Mouse (Mus musculus): ENCODE results near the gene Tbl2. TPM values are rescaled to one million over a fixed set of nuclear protein-coding genes. Genes with fewer than 3 reads are reported as not detected.
A peak's percentile ranks its signal among the peaks of the same experiment; 100 is the strongest.

Gene Tbl2
- polyA plus RNA-seq, 1 experiment from 2014 or later, result 26.9 TPM

GRCm38 (mm10) chr5:135161221-135161620, 11.8 kb downstream of the Tbl2 start:
- no peaks in the 10 kb centered on the region for H3K9me3 ChIP-seq (replicated peaks)
- no peaks in the 10 kb centered on the region for H3K27me3 ChIP-seq
- ATAC-seq (ENCODE audit: low FRiP score), result no peak
- H3K36me3 ChIP-seq, result peaks cover 63% of the 10 kb centered on the region
- WGBS, result 95% methylated on average over 4 of the region's 4 CpGs
- no peak overlapping the region for H3K27ac ChIP-seq
- no peak overlapping the region for H3K9ac ChIP-seq
- no peak overlapping the region for H3K4me2 ChIP-seq (replicated peaks)
- H3K4me1 ChIP-seq, result no peaks in the 10 kb centered on the region
- H3K4me3 ChIP-seq, result no peak overlapping the region

GRCm38 (mm10) chr5:135161650-135162049, 12.2 kb downstream of the Tbl2 start:
- Histone ChIP-seq H3K36me3 (peaks cover 59% of the 10 kb centered on the region), H3K9ac (no peak overlapping the region)
- WGBS, result 88% methylated on average over 7 of the region's 7 CpGs

DNA sequence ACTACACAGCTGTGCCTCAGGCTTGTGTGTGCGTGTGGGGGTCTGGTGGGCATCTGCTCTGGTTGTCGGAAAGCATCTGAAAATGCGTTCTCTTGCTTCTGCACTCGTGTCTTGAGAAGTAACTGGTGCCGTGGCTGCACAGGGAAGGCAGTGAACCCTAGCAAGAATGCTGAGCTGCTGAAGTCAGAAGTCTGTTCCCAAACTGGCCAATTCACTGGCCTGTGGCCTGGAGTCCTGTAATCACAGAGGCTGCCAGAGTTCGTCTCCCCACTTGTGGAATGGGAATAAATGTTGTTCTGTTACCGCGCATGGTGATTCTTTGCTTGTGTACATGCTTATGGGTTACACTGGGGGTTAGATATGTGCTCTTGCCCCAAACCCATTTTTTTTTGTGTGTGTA, 12.9 kb downstream of the Tbl2 start:
- Histone ChIP-seq H3K4me2 (replicated peaks) (no peak overlapping the region), H3K27me3 (no peaks in the 10 kb centered on the region), H3K4me3 (no peak overlapping the region), H3K27ac (no peak overlapping the region), H3K9me3 (replicated peaks) (no peaks in the 10 kb centered on the region), H3K4me1 (no peaks in the 10 kb centered on the region), H3K9ac (no peak overlapping the region), H3K36me3 (peaks cover 52% of the 10 kb centered on the region)
- 93% methylated on average over 8 of the region's 8 CpGs for WGBS
- no peak for ATAC-seq (ENCODE audit: low FRiP score)

More at GRCm38 (mm10) chr5:135161650-135162049, 12.2 kb downstream of the Tbl2 start:
- no peak overlapping the region for H3K4me2 ChIP-seq (replicated peaks)
- H3K9me3 ChIP-seq (replicated peaks), result no peaks in the 10 kb centered on the region
- H3K27me3 ChIP-seq, result no peaks in the 10 kb centered on the region
- no peak overlapping the region for H3K27ac ChIP-seq
- H3K4me1 ChIP-seq, result no peaks in the 10 kb centered on the region
- H3K4me3 ChIP-seq, result no peak overlapping the region
- ATAC-seq (ENCODE audit: low FRiP score), result no peak

DNA sequence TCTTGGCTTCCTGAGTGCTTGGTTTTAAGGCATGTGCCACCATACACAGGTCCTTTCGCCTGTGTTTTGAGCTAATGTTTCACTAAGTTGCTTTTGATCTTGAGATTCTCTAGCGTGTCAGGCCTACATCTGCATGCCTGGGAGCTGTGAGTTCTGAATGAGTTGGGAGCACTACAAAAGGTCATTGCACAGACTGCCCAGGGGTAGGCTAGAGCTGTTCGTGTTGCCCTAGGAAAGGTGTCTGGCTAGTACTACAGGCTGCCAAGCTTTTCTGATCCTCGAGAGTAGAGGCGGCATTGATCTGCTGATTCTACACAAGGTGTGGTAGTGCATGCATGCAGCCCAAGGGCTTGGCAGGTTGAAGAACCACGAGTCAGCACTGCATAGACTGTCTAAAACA, 13.4 kb downstream of the Tbl2 start:
- Histone ChIP-seq H3K4me2 (replicated peaks) (no peak overlapping the region), H3K4me1 (no peaks in the 10 kb centered on the region), H3K4me3 (no peak overlapping the region), H3K9ac (no peak overlapping the region), H3K36me3 (peaks cover 49% of the 10 kb centered on the region), H3K27ac (no peak overlapping the region), H3K27me3 (no peaks in the 10 kb centered on the region), H3K9me3 (replicated peaks) (no peaks in the 10 kb centered on the region)
- WGBS, result 90% methylated on average over 6 of the region's 6 CpGs
- ATAC-seq (ENCODE audit: low FRiP score), result no peak

- ATAC-seq (ENCODE audit: low FRiP score), result no peak
- WGBS, result 85% methylated on average over 4 of the region's 4 CpGs
- H3K27ac ChIP-seq, result no peak overlapping the region
Observed at GRCm38 (mm10) chr5:135166909-135167308, 17.5 kb downstream of the Tbl2 start.

GRCm38 (mm10) chr5:135167469-135167868, 18.0 kb downstream of the Tbl2 start:
- Histone ChIP-seq H3K4me1 (peaks cover 14% of the 10 kb centered on the region), H3K27me3 (no peaks in the 10 kb centered on the region), H3K4me2 (replicated peaks) (no peak overlapping the region), H3K9ac (no peak overlapping the region), H3K4me3 (no peak overlapping the region), H3K36me3 (peaks cover 19% of the 10 kb centered on the region), H3K27ac (no peak overlapping the region), H3K9me3 (replicated peaks) (no peaks in the 10 kb centered on the region)
- WGBS, result 97% methylated on average over 4 of the region's 4 CpGs
- no peak for ATAC-seq (ENCODE audit: low FRiP score)

More at GRCm38 (mm10) chr5:135166909-135167308, 17.5 kb downstream of the Tbl2 start:
- no peak overlapping the region for H3K9ac ChIP-seq
- H3K4me2 ChIP-seq (replicated peaks), result no peak overlapping the region
- H3K9me3 ChIP-seq (replicated peaks), result no peaks in the 10 kb centered on the region
- H3K4me1 ChIP-seq, result peaks cover 14% of the 10 kb centered on the region
- no peak overlapping the region for H3K4me3 ChIP-seq
- peaks cover 16% of the 10 kb centered on the region for H3K36me3 ChIP-seq
- H3K27me3 ChIP-seq, result no peaks in the 10 kb centered on the region

GRCm38 (mm10) chr5:135168063-135169062, 18.9 kb downstream of the Tbl2 start, which contains the start of gene Bcl7b:
Bcl7b (plus strand) TSS chr5:135168283.
- WGBS, result 3% methylated on average over 77 of the region's 95 CpGs
- H3K4me2 ChIP-seq (replicated peaks), result peak within 1 kb of the TSS; percentile 95
- peak within 1 kb of the TSS; percentile 83 for H3K9ac ChIP-seq
- H3K4me1 ChIP-seq, result peaks cover 14% of the 10 kb centered on the region
- no peaks in the 10 kb centered on the region for H3K27me3 ChIP-seq
- peak; percentile 97 for ATAC-seq (ENCODE audit: low FRiP score)
- peak within 1 kb of the TSS; percentile 67 for H3K4me3 ChIP-seq
- H3K9me3 ChIP-seq (replicated peaks), result no peaks in the 10 kb centered on the region
- peak within 1 kb of the TSS; percentile 99 for H3K27ac ChIP-seq
- H3K36me3 ChIP-seq, result peaks cover 21% of the 10 kb centered on the region

- Histone ChIP-seq H3K36me3 (peaks cover 32% of the 10 kb centered on the region), H3K4me1 (peaks cover 14% of the 10 kb centered on the region), H3K9me3 (replicated peaks) (no peaks in the 10 kb centered on the region), H3K27ac (peak overlapping the region; percentile 99; the same call in 1 of the 2 replicates), H3K4me2 (replicated peaks) (peak overlapping the region; percentile 95), H3K27me3 (no peaks in the 10 kb centered on the region), H3K4me3 (peak overlapping the region; percentile 67), H3K9ac (peak overlapping the region; percentile 76; the same call in 1 of the 2 replicates)
- ATAC-seq (ENCODE audit: low FRiP score), result no peak
- WGBS, result 91% methylated on average over 5 of the region's 5 CpGs
Observed at GRCm38 (mm10) chr5:135169479-135169878, 20.0 kb downstream of the Tbl2 start.

DNA sequence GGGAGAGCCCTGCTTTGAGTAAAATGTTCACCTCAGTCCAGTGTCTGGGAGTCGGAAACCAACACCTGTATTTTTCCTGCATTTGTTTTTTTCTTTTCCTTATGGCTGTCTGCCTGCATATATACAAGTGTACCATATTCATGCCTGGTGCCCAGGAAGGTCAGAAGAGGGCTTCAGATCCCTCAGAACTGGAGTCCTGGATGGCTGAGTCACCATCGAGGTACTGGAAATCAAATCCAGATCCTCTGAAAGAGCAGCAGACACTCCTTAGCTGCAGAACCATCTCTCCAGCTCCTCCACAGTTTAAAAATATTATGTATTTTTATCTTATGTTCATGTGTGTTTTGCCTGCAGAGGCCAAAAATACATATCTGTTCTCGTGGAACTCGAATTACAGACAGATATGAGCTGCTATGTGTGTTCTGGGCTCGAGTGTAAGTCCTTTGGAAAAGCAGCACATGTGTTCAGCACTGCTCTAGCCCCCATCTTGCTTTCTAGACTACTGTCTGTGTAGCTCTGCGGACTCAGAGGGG, 22.3 kb downstream of the Tbl2 start:
- ATAC-seq (ENCODE audit: low FRiP score), result no peak
- WGBS, result 94% methylated on average over 6 of the region's 6 CpGs
- H3K9ac ChIP-seq, result no peak overlapping the region
- no peaks in the 10 kb centered on the region for H3K27me3 ChIP-seq
- H3K9me3 ChIP-seq (replicated peaks), result no peaks in the 10 kb centered on the region
- H3K4me2 ChIP-seq (replicated peaks), result no peak overlapping the region
- H3K4me3 ChIP-seq, result no peak overlapping the region
- H3K4me1 ChIP-seq, result peaks cover 14% of the 10 kb centered on the region
- H3K36me3 ChIP-seq, result peaks cover 49% of the 10 kb centered on the region
- H3K27ac ChIP-seq, result no peak overlapping the region

- H3K4me3 ChIP-seq, result no peak overlapping the region
- no peak overlapping the region for H3K9ac ChIP-seq
- peaks cover 61% of the 10 kb centered on the region for H3K36me3 ChIP-seq
- no peak overlapping the region for H3K27ac ChIP-seq
- H3K4me2 ChIP-seq (replicated peaks), result no peak overlapping the region
- no peaks in the 10 kb centered on the region for H3K9me3 ChIP-seq (replicated peaks)
- peaks cover 14% of the 10 kb centered on the region for H3K4me1 ChIP-seq
- no peaks in the 10 kb centered on the region for H3K27me3 ChIP-seq
- no peak for ATAC-seq (ENCODE audit: low FRiP score)
- 92% methylated on average over 5 of the region's 5 CpGs for WGBS
Observed at GRCm38 (mm10) chr5:135172986-135173385, 23.5 kb downstream of the Tbl2 start.

- Histone ChIP-seq H3K27me3 (no peaks in the 10 kb centered on the region), H3K4me3 (no peak overlapping the region), H3K9me3 (replicated peaks) (no peaks in the 10 kb centered on the region), H3K36me3 (peaks cover 80% of the 10 kb centered on the region), H3K4me1 (peaks cover 3% of the 10 kb centered on the region; the same call in 1 of the 2 replicates), H3K27ac (no peak overlapping the region), H3K4me2 (replicated peaks) (no peak overlapping the region), H3K9ac (peak overlapping the region; percentile 32; the same call in 1 of the 2 replicates)
- ATAC-seq (ENCODE audit: low FRiP score), result no peak
Observed at GRCm38 (mm10) chr5:135175086-135175485, 25.6 kb downstream of the Tbl2 start.

GRCm38 (mm10) chr5:135178523-135178922, 29.1 kb downstream of the Tbl2 start:
- no peaks in the 10 kb centered on the region for H3K4me1 ChIP-seq
- WGBS, result 76% methylated on average over 3 of the region's 3 CpGs
- no peak overlapping the region for H3K9ac ChIP-seq

More at GRCm38 (mm10) chr5:135178523-135178922, 29.1 kb downstream of the Tbl2 start:
- Histone ChIP-seq H3K27ac (no peak overlapping the region), H3K4me2 (replicated peaks) (no peak overlapping the region), H3K27me3 (no peaks in the 10 kb centered on the region), H3K9me3 (replicated peaks) (no peaks in the 10 kb centered on the region), H3K4me3 (no peak overlapping the region), H3K36me3 (peaks cover 86% of the 10 kb centered on the region)
- ATAC-seq (ENCODE audit: low FRiP score), result no peak

Measured in hindbrain, embryonic 12.5 days (tissue).